Mouse (Mus musculus) spleen, postnatal 10 days (tissue): ENCODE measurements around the gene Zfp629.

Experiments
- DNase-seq, 2 experiments: peaks; one replicate each; pipeline ENCODE4 v3.0.0; 2021 to 2022; ENCODE audit warnings: low spot score in 2 of 2

Zfp629 gene

DNA sequence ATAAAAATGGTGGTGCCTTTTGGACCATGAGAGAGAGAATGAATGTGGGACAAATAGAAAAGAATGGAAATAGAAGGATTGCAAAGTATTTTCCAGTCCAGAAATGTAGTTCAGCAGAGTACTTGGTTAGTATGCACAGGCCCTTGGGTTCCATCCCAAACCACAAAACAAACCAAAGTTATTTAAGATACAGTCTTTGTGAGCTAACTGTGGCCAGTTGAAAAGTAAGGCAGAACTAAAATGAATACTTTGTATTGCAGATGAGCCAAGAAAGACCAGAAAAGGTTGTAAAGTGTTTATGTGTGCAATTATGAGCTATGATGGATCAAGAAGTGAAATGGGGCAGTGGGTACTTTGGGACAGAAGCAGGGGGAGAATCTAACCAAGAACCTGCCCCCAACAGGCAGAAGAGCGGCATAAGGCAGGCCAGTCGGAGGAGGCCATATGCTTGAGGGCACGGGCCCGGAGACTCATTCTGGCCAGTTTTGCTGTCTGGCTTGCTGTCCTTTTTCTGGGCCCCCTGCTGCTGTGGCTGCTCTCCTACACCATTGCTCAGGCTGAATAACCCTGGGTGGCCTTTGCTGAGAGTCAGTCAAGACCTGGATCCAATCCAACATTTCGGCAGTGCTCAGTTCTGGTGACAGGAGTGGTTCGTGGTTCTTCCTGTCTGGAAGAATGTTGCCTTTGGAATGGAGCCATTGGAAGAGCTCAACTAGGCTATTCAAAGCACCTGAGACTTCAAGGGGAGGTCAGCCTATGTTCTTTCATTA lies 51.0 kb downstream of the Zfp629 start:
- no peak for DNase-seq

DNA sequence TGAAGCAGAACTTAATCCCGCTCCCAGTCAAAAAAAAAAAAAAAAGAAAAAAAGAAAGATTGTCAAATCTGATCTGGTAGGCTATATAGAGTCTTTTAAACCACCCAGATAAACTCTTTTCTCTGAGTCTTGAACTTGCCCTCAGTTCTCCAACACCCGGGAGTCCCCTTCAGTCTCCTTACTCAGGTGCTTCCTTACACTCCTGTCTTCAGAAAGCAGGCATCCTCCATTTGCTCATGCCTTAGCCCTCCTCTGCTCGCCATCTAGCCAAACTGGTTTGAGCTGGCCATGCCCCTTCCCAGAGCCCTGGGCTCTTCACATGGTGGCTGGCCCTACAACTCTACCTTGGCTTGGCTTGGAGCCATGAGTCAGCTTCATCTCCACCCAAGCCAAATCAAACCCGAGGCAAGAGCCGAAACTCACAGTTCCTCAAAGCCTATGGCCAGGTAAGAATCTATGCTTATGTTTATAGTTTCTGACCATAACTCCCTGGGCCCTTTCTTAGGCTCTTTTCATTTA lies 54.2 kb downstream of the Zfp629 start, which contains the start of gene Tmem265:
Gene Tmem265, plus strand, starts transcription at position 51 of the 519 bp plus-strand sequence.
- no peak for DNase-seq

DNA sequence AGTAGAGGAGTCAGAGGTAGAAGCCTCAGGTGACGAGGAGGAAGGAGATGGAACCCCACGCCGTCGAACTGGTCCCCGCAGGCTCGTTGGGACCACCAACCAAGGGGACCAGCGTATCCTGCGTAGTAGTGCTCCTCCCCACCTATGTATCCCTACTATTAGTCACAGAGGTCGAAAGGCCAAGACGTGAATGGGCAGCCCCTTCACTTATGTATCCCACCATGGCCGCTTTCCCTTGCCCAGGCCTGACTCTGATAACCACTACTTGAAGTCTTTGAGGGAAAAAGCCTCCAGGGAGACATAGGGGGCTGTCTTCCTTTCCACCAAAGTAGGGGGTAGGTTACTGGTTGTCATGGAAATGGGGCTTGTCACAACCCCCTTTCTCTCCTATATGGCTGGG lies 55.0 kb downstream of the Zfp629 start:
- DNase-seq = no peak
